Mouse (Mus musculus): ENCODE data around the gene Rragd. TPM values are rescaled to one million over a fixed set of nuclear protein-coding genes. Genes with fewer than 3 reads are reported as not detected.
"Not testable (repeated sequence)": the region's sequence is repeated elsewhere in the genome, so short reads cannot be mapped to it uniquely, and the experiment has no call there.

Gene Rragd
- polyA plus RNA-seq, 1 experiment from 2014 or later, result 1.4 TPM

DNA sequence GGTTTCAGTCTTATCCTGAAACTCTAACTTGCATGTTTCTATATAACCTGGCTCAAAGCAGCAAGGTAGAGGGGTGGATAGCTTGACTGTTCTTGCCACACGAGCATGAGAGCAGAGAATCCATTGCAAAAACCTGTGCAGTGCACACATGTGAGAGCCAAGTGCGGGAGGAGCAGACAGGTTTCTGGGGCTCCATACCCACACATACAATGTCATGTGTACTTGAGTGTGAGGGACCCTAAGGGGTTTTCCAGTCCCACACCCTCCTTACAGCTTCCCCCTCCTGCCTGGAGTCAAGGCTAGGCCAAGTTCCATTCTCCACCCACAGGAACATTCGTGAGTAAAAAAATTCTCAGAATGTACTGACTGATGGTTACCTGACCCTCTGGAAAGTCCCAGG, 21.4 kb upstream of the Rragd start:
- ChIA-PET CTCF (no interaction called here), POLR2A (no interaction called here)
- ATAC-seq (no peak), DNase-seq (ENCODE audit: low read depth, low spot score) (no peak)
- in situ Hi-C loops (cut with MboI; ENCODE audit: low pct_unique_long_range_greater_than_20kb), result no loop called here
- H3K27me3 ChIP-seq, result no peaks in the 10 kb centered on the region
- no peak for TF ChIP-seq CTCF (IDR thresholded peaks at IDR 0.05)

DNA sequence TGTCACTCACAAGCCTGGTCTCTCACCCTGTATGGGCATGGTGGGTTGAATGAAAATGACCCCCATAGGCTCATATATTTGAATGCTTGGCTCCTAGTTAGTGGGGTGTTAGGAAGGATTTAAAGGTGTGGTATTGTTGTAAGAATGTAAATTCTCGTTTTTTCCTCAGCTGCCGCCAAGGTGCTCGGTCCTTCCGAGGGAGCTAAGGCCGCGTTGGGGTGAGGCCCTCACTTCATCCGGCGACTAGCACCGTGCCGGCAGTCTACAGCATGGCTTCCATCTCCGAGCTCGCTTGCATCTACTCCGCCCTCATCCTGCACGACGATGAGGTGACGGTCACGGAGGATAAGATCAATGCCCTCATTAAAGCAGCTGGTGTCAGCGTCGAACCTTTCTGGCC, 18.2 kb upstream of the Rragd start:
- POLR2A ChIA-PET, ATAC-seq: not testable (repeated sequence)

DNA sequence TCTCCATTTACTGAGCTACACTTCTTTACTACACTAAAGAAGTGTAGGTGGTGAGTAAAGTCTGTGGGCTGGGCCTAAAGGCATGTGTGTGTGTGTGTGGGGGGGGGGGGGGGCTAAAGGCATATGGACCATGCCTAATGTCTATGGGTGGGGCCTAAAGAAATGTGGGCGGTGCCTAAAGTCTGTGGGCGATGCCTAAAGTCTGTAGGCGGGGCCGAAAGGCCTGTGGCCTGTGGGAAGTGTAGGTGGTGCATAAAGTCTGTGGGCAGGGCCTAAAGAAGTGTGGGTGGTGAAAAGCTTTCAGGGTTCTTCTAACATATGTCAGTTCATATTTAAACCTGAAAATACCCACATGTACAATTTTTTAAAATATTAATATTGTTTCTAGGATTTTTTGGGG, 5.5 kb upstream of the Rragd start:
- in situ Hi-C loops (cut with MboI; ENCODE audit: low pct_unique_long_range_greater_than_20kb), result no loop called here

More for the DNA sequence above, 18.2 kb upstream of the Rragd start:
- in situ Hi-C loops (cut with MboI; ENCODE audit: low pct_unique_long_range_greater_than_20kb); DNase-seq (ENCODE audit: low read depth, low spot score); H3K27me3 ChIP-seq; CTCF ChIA-PET: not testable (repeated sequence)

DNA sequence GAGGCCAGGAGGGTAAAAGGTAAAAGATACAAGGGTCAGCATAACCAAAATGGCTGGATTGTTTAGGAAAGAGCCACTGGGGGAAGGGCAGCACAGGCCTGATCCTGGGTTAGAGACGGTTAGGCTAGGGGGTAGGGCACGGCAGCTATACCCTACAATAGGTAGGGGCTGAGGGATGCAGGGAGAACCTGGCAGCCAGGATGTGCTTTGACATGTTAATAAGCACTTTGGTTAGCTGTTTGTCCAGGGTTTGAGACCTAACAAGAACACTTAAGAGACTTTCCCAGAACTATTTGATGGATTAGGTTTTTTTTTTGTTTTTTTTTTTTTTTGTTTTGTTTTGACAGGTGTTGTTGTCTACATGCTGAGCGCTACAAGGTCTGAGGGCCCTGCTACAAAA, 2.8 kb upstream of the Rragd start:
- POLR2A ChIA-PET, result no interaction called here
- DNase-seq (ENCODE audit: low read depth, low spot score) (no peak), ATAC-seq (no peak)
- in situ Hi-C loops (cut with MboI; ENCODE audit: low pct_unique_long_range_greater_than_20kb), result no loop called here
- H3K27me3 ChIP-seq, result no peaks in the 10 kb centered on the region
- no peak for TF ChIP-seq CTCF (IDR thresholded peaks at IDR 0.05)
- CTCF ChIA-PET, result no interaction called here

More for the DNA sequence above, 5.5 kb upstream of the Rragd start:
- ChIA-PET POLR2A (no interaction called here), CTCF (no interaction called here)
- no peaks in the 10 kb centered on the region for H3K27me3 ChIP-seq
- no peak for TF ChIP-seq CTCF (IDR thresholded peaks at IDR 0.05)
- no peak for ATAC-seq
- DNase-seq (ENCODE audit: low read depth, low spot score), result no peak

DNA sequence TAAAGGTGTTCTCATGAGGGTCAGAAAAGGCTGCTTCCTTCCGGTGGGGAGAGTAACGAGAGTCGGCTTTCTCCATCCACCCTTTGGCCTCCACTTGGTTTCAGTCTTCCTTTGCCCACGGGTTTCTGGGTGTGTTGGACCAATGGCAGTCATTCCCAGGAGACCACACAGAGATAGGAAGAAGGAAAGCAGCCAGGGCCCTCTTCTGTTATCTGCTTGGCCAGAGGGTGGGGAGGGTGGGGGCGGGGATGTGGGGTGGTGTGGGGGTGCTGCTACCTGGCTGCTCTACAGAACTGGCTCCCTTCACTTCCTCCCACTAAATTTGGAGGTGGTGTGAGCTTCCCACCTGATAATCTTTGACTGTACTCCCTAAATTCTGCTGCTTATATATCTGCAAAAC, 1.2 kb upstream of the Rragd start:
- no peak for TF ChIP-seq CTCF (IDR thresholded peaks at IDR 0.05)
- DNase-seq (ENCODE audit: low read depth, low spot score), result no peak
- in situ Hi-C loops (cut with MboI; ENCODE audit: low pct_unique_long_range_greater_than_20kb), result no loop called here
- no peak for ATAC-seq
- POLR2A ChIA-PET, result no interaction called here
- no peaks in the 10 kb centered on the region for H3K27me3 ChIP-seq
- CTCF ChIA-PET, result interaction anchor here (0.7 kb wide), 1 partner anchor 210 kb away, joined by 3 read pairs; no protein-coding TSS in a partner anchor

DNA sequence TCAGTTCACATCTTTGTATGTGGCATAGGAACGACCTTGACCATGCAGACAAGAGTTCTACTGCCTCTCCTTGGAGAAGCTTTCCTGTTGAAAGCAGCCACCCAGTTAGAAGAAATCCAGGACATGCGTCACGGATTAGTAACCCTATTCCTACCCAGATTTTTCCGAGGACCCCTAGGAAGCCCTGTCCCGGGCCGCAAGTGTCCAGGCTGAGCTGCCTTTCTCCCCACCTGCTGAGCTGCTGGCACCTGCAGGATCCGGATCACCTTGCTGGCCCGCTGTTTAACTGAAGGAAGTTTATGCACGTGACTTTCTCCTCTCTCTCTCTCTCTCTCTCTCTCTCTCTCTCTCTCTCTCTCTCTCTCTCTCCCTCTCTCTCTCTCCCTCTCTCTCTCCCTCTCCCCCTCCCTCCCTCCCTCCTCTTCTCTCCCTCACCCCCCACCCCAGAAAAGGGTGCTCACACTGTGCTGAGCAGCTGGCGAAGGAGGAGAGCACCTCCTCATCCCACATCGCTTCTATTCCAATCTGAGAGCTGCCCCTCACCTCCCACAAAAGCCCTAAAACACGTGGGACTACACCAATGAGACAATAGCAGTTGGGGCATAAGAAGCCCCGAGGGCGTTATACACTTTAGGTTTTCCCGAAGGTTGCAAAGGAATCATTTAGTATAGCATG, 659 bp upstream of the Rragd start:
- TF ChIP-seq CTCF (IDR thresholded peaks at IDR 0.05), result no peak
- POLR2A ChIA-PET, result no interaction called here
- CTCF ChIA-PET, result interaction anchor here (0.7 kb wide), 1 partner anchor 211 kb away, joined by 3 read pairs; no protein-coding TSS in a partner anchor
- in situ Hi-C loops (cut with MboI; ENCODE audit: low pct_unique_long_range_greater_than_20kb), result no loop called here
- H3K27me3 ChIP-seq, result no peaks in the 10 kb centered on the region
- DNase-seq (ENCODE audit: low read depth, low spot score) (no peak), ATAC-seq (no peak)

DNA sequence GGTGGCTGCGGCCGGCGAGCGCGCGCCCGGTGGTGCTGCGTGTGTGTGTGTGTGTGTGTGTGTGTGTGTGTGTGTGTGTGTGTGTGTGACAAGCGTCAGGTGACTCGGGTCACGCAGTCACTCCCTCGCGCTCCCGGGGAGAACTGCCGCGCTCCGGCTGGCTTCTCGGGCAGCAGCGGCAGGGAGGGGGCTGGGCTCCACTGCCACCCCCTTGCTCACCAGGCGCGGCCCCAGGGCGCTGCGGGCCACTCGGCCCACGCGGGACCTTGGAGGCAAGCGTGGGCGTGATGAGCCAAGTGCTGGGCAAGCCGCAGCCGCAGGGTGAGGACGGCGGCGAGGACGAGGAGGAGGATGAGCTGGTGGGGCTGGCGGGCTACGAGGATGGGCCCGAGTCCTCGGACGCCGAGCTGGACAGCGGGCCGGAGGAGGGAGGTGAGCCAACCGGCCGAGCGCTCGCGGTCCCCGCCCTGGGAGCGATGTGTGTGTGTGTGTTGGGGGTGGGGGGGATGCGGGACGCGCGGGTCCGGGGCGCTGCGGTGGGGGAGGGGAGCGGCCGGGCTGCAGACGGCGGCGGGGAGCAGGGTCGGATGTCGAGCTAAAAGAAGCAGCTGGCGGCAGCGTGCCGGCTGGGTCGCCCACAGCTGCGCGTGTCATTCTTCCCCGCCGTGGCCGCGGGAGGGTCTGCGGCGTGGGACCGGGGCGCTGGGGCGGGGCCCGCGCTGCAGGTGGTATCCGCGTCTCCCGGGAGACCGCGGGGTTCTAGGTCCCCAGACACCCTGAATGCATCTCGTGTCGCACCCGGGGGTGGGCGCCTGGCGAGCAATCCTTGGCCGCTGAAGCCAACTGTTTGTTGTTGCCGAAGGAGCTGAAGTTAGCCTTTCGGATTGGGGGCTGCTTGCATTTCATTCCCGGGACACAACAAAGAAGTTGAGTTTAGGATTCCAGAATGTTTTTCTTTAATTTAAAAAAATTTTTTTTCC, 629 bp downstream of the Rragd start:
- ChIA-PET CTCF (no interaction called here), POLR2A (no interaction called here)
- ATAC-seq, result peak; percentile 68
- no peak for TF ChIP-seq CTCF (IDR thresholded peaks at IDR 0.05)
- in situ Hi-C loops (cut with MboI; ENCODE audit: low pct_unique_long_range_greater_than_20kb), result no loop called here
- H3K27me3 ChIP-seq, result no peaks in the 10 kb centered on the region
- DNase-seq (ENCODE audit: low read depth, low spot score), result no peak

DNA sequence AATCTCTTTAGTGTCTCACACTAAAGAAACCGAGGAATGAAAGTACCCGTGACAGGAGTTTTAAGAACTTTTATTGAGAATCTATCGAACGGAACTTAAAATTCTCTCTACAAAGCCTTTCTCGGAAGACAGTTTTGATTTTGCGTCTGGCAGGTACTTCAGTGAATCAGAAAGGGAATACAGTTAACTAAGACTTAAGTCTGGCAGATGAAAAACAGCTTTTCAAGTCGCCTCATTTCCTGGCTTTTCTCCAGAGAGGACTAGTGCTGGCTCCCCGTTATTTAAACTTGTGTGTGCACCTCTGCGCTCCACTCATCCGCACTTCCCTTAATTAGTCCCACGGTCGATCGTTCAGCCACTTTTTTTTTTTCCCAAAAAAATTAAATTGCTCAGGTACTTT, 1.4 kb downstream of the Rragd start:
- in situ Hi-C loops (cut with MboI; ENCODE audit: low pct_unique_long_range_greater_than_20kb), result no loop called here
- ChIA-PET POLR2A (no interaction called here), CTCF (no interaction called here)
- TF ChIP-seq CTCF (IDR thresholded peaks at IDR 0.05), result no peak
- no peak for ATAC-seq
- no peak for DNase-seq (ENCODE audit: low read depth, low spot score)
- no peaks in the 10 kb centered on the region for H3K27me3 ChIP-seq

DNA sequence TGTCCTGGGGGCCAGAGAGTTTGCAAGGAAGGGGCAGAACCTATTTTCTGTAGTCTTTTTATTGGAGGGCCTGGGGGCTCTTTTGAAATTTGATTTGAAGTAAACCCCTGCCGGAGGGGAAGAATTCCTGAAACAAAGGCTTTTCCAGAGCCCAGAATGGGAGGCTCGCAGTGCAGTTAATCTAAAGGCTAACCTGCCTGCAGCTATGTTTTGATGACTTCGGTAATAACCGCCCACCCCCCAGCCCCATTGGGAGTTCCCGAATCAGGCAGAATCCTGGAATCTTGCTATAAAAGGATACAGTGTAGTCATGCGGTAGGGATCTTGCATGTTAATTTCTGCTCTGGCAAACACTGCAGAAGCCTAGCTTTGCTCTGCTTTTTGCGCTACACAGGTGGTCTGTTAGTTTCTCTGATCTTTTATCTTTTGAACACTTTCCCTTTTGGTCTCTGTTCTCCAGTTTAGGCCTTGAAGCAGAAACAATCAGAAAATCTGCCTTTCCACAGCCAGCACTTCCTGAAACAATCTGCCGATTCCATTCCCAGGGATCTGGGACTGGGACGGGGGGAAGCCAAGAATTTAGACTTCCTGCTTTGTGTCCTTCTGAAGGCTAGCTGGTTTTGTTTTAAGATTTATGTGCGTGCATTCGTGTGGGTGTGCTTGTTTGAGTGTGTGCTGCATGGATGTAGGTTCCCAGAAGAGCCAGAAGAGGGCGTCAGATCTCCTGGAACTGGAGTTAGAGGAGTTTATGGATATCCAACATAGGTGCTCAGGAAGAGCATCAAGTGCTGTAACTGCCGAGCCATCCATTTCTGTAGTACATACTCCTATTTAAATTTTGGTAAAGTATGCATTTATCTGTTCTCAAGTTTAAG, 2.2 kb downstream of the Rragd start:
- ChIA-PET CTCF (no interaction called here), POLR2A (no interaction called here)
- in situ Hi-C loops (cut with MboI; ENCODE audit: low pct_unique_long_range_greater_than_20kb), result no loop called here
- no peak for ATAC-seq
- DNase-seq (ENCODE audit: low read depth, low spot score), result no peak
- H3K27me3 ChIP-seq, result no peaks in the 10 kb centered on the region
- no peak for TF ChIP-seq CTCF (IDR thresholded peaks at IDR 0.05)

DNA sequence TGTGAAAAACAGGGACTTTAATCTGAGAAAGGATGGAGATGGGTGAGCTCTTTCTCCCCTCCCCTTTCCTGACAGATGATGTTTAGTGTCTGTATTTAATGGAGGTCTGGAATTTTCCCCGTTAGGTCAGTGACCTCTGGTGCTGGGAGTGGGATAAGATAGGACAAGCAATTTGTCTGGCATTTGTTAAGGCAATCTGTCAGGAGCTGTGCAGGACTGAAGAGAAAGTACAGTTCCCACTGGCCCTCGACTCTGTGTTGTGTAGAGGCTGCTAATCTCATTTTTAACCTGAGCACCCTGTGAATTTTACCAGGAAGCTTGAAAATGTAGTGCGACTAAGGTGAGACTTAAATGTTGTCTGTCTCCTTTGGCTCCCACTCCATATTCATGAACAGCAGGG, 2.8 kb downstream of the Rragd start:
- in situ Hi-C loops (cut with MboI; ENCODE audit: low pct_unique_long_range_greater_than_20kb), result no loop called here
- CTCF ChIA-PET, result no interaction called here
- POLR2A ChIA-PET, result no interaction called here
- H3K27me3 ChIP-seq, result no peaks in the 10 kb centered on the region
- DNase-seq (ENCODE audit: low read depth, low spot score) (no peak), ATAC-seq (no peak)
- TF ChIP-seq CTCF (IDR thresholded peaks at IDR 0.05), result no peak

Data from Patski (cell line).